Mouse (Mus musculus): Measurements from ENCODE around the gene Mrpl12. TPM values are rescaled to one million over a fixed set of nuclear protein-coding genes. Genes with fewer than 3 reads are reported as not detected.

Mrpl12 gene
- polyA plus RNA-seq, 1 experiment from 2014 or later = 113 TPM

DNA sequence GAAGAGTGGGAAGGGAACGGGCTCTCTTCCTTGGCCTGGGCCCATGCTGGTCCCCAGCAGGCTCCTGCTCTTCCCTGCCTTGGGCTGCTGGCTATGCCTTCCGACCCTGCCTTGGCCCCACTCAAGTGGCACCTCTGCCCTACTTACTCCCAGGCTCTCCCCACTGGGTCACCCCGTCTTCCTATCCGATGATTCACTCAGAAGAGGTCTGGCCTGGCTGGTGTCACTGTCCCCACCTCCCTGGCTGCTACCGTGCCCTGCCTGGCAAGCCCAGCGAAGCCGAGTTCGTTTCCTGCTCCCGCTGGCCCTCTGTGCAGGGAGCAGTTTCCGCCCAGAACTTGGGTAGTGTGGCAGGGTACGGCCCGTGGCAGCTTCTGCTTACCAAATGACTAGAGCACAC is 13.8 kb downstream of the Mrpl12 start:
- Histone ChIP-seq H3K27ac (replicated peaks; ENCODE audit: low read depth, low read length) (no peak overlapping the region), H3K4me2 (ENCODE audit: low read length) (no peak overlapping the region), H3K9me3 (ENCODE audit: control insufficient read depth, low read length) (no peaks in the 10 kb centered on the region), H3K4me1 (ENCODE audit: control insufficient read depth, insufficient read depth, low read length) (peaks cover 3% of the 10 kb centered on the region), H3K27me3 (ENCODE audit: control insufficient read depth, insufficient read depth, low read length) (no peaks in the 10 kb centered on the region), H3K9ac (replicated peaks; ENCODE audit: low read length) (no peak overlapping the region), H3K36me3 (ENCODE audit: control insufficient read depth, insufficient read depth, low read length) (peaks cover 44% of the 10 kb centered on the region), H3K4me3 (replicated peaks; ENCODE audit: low read depth, low read length) (no peak overlapping the region)
- WGBS = 93% methylated on average over 12 of the region's 12 CpGs
- ATAC-seq (ENCODE audit: low FRiP score, low TSS enrichment) (no peak), DNase-seq (no peak)

DNA sequence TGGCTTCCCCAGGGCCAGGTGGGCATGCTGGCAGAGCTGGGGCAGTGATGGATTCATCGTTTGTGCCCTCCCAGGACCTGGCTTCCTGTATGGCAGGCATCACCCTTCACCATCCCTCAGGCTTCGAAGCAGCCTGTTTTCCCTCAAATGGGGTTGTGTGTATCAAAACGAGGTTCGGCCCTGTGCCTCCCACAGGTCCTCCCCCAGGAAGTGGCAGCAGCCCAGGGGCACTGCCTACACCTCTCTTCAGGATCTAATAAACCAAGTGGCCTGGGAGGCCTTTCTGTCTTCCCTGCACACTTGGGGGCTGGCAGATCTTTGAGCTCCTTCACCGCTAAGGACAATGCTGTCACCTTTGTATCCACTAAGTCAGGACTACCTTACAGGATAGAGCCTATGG is 14.5 kb downstream of the Mrpl12 start:
- no peak overlapping the region for H3K9ac ChIP-seq (replicated peaks; ENCODE audit: low read length)
- ATAC-seq (ENCODE audit: low FRiP score, low TSS enrichment) (no peak), DNase-seq (no peak)
- H3K4me2 ChIP-seq (ENCODE audit: low read length) = no peak overlapping the region
- no peak overlapping the region for H3K4me3 ChIP-seq (replicated peaks; ENCODE audit: low read depth, low read length)
- H3K4me1 ChIP-seq (ENCODE audit: control insufficient read depth, insufficient read depth, low read length) = no peaks in the 10 kb centered on the region
- no peaks in the 10 kb centered on the region for H3K27me3 ChIP-seq (ENCODE audit: control insufficient read depth, insufficient read depth, low read length)
- WGBS = 95% methylated on average over 5 of the region's 5 CpGs
- no peak overlapping the region for H3K27ac ChIP-seq (replicated peaks; ENCODE audit: low read depth, low read length)
- H3K36me3 ChIP-seq (ENCODE audit: control insufficient read depth, insufficient read depth, low read length) = peaks cover 44% of the 10 kb centered on the region
- H3K9me3 ChIP-seq (ENCODE audit: control insufficient read depth, low read length) = no peaks in the 10 kb centered on the region

- 82% methylated on average over 6 of the region's 6 CpGs for WGBS
- Histone ChIP-seq H3K36me3 (ENCODE audit: control insufficient read depth, insufficient read depth, low read length) (peaks cover 38% of the 10 kb centered on the region), H3K4me1 (ENCODE audit: control insufficient read depth, insufficient read depth, low read length) (no peaks in the 10 kb centered on the region), H3K4me3 (replicated peaks; ENCODE audit: low read depth, low read length) (no peak overlapping the region), H3K9me3 (ENCODE audit: control insufficient read depth, low read length) (no peaks in the 10 kb centered on the region), H3K27ac (replicated peaks; ENCODE audit: low read depth, low read length) (no peak overlapping the region), H3K27me3 (ENCODE audit: control insufficient read depth, insufficient read depth, low read length) (no peaks in the 10 kb centered on the region), H3K9ac (replicated peaks; ENCODE audit: low read length) (no peak overlapping the region), H3K4me2 (ENCODE audit: low read length) (no peak overlapping the region)
- DNase-seq (no peak), ATAC-seq (ENCODE audit: low FRiP score, low TSS enrichment) (no peak)
These were observed 15.5 kb downstream of the Mrpl12 start for GRCm38 (mm10) chr11:120499894-120500293.

- DNase-seq = no peak
- Histone ChIP-seq H3K9me3 (ENCODE audit: control insufficient read depth, low read length) (no peaks in the 10 kb centered on the region), H3K4me1 (ENCODE audit: control insufficient read depth, insufficient read depth, low read length) (no peaks in the 10 kb centered on the region), H3K4me3 (replicated peaks; ENCODE audit: low read depth, low read length) (no peak overlapping the region), H3K27ac (replicated peaks; ENCODE audit: low read depth, low read length) (no peak overlapping the region), H3K36me3 (ENCODE audit: control insufficient read depth, insufficient read depth, low read length) (peaks cover 33% of the 10 kb centered on the region), H3K9ac (replicated peaks; ENCODE audit: low read length) (no peak overlapping the region), H3K27me3 (ENCODE audit: control insufficient read depth, insufficient read depth, low read length) (no peaks in the 10 kb centered on the region), H3K4me2 (ENCODE audit: low read length) (no peak overlapping the region)
- no peak for ATAC-seq (ENCODE audit: low FRiP score, low TSS enrichment)
- 25% methylated on average over 3 of the region's 3 CpGs for WGBS
These were observed 15.9 kb downstream of the Mrpl12 start for GRCm38 (mm10) chr11:120500357-120500756.

DNA sequence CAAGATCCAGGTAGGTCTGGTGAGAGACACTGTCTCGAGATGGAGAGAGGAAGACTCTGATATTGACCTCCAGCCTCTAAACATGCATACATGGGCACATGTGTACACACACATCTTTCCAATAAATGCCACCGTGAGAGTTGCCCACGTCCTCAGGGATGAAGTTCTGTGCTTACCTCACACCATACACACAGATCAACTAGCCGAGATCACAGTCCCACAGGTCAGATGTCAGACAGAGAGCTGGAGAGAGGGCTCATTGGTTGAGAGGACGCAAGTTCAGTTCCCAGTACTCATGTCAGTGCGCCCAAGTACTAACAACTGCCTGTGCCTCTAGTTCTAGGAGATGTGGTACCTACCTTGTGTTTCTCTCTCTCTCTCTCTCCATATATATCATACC is 16.6 kb downstream of the Mrpl12 start:
- Histone ChIP-seq H3K9ac (replicated peaks; ENCODE audit: low read length) (no peak overlapping the region), H3K36me3 (ENCODE audit: control insufficient read depth, insufficient read depth, low read length) (peaks cover 28% of the 10 kb centered on the region; the same call in 1 of the 2 replicates), H3K9me3 (ENCODE audit: control insufficient read depth, low read length) (no peaks in the 10 kb centered on the region), H3K4me1 (ENCODE audit: control insufficient read depth, insufficient read depth, low read length) (no peaks in the 10 kb centered on the region), H3K27ac (replicated peaks; ENCODE audit: low read depth, low read length) (no peak overlapping the region), H3K4me3 (replicated peaks; ENCODE audit: low read depth, low read length) (no peak overlapping the region), H3K4me2 (ENCODE audit: low read length) (no peak overlapping the region), H3K27me3 (ENCODE audit: control insufficient read depth, insufficient read depth, low read length) (no peaks in the 10 kb centered on the region)
- 69% methylated on average over 6 of the region's 6 CpGs for WGBS
- DNase-seq (no peak), ATAC-seq (ENCODE audit: low FRiP score, low TSS enrichment) (no peak)

DNA sequence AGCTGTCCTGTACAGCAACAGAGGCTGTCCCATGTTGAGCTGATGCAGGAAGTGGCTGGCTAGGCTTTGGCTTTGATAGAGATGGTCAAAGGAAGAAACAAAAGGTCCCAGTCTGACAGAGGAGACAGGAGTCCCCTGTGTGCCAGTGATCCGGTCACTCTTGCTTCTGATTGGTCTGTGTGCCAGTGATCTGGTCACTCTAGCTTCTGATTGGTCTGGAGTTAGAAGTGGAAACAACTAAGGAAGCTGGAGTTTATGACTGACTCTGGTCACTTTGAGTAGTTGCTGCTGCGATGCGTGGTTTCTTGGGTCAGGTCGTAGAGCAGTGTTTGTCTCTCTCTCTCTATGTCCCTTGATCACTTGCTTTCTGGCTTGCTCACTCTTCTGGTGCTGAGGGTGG is 17.3 kb downstream of the Mrpl12 start:
- Histone ChIP-seq H3K4me3 (replicated peaks; ENCODE audit: low read depth, low read length) (no peak overlapping the region), H3K9me3 (ENCODE audit: control insufficient read depth, low read length) (no peaks in the 10 kb centered on the region), H3K9ac (replicated peaks; ENCODE audit: low read length) (no peak overlapping the region), H3K4me2 (ENCODE audit: low read length) (no peak overlapping the region), H3K27me3 (ENCODE audit: control insufficient read depth, insufficient read depth, low read length) (no peaks in the 10 kb centered on the region), H3K27ac (replicated peaks; ENCODE audit: low read depth, low read length) (no peak overlapping the region), H3K36me3 (ENCODE audit: control insufficient read depth, insufficient read depth, low read length) (peaks cover 22% of the 10 kb centered on the region; the same call in 1 of the 2 replicates), H3K4me1 (ENCODE audit: control insufficient read depth, insufficient read depth, low read length) (no peaks in the 10 kb centered on the region)
- DNase-seq (no peak), ATAC-seq (ENCODE audit: low FRiP score, low TSS enrichment) (no peak)
- WGBS = 89% methylated on average over 4 of the region's 4 CpGs

DNA sequence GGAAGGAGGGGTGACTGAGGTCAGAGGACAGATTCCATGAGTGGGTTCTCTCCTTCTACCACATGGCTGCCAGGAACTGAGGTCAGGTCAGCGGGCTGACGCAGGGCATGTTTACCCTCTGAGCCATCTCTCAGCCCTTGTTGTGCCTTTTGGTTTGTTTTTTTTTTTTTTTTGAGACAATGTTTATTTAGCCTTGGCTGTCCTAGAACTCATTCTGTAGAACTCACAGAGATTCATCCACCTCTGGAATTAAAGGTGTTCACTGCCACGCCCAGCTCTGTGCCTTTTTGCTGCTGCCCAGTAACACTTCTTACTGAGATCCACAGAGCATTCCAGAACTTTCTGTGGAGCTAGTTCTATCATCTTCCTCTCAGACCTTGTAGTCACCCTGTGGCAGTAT is 21.2 kb downstream of the Mrpl12 start:
- ATAC-seq (ENCODE audit: low FRiP score, low TSS enrichment) (no peak), DNase-seq (no peak)
- 0 out of 2 replicates have a peak, but pooled peaks cover 4% of the 10 kb centered on the region for H3K4me1 ChIP-seq (ENCODE audit: control insufficient read depth, insufficient read depth, low read length)
- H3K4me3 ChIP-seq (replicated peaks; ENCODE audit: low read depth, low read length) = no peak overlapping the region
- H3K9ac ChIP-seq (replicated peaks; ENCODE audit: low read length) = no peak overlapping the region
- H3K27ac ChIP-seq (replicated peaks; ENCODE audit: low read depth, low read length) = no peak overlapping the region
- H3K36me3 ChIP-seq (ENCODE audit: control insufficient read depth, insufficient read depth, low read length) = no peaks in the 10 kb centered on the region
- H3K9me3 ChIP-seq (ENCODE audit: control insufficient read depth, low read length) = no peaks in the 10 kb centered on the region
- H3K27me3 ChIP-seq (ENCODE audit: control insufficient read depth, insufficient read depth, low read length) = no peaks in the 10 kb centered on the region
- 93% methylated on average over 3 of the region's 3 CpGs for WGBS
- no peak overlapping the region for H3K4me2 ChIP-seq (ENCODE audit: low read length)

GRCm38 (mm10) chr11:120506899-120507298 is 22.5 kb downstream of the Mrpl12 start:
- Histone ChIP-seq H3K4me3 (replicated peaks; ENCODE audit: low read depth, low read length) (no peak overlapping the region), H3K4me1 (ENCODE audit: control insufficient read depth, insufficient read depth, low read length) (peaks cover 6% of the 10 kb centered on the region; the same call in 1 of the 2 replicates), H3K9ac (replicated peaks; ENCODE audit: low read length) (no peak overlapping the region), H3K4me2 (ENCODE audit: low read length) (no peak overlapping the region), H3K27me3 (ENCODE audit: control insufficient read depth, insufficient read depth, low read length) (no peaks in the 10 kb centered on the region), H3K36me3 (ENCODE audit: control insufficient read depth, insufficient read depth, low read length) (no peaks in the 10 kb centered on the region), H3K9me3 (ENCODE audit: control insufficient read depth, low read length) (no peaks in the 10 kb centered on the region), H3K27ac (replicated peaks; ENCODE audit: low read depth, low read length) (no peak overlapping the region)
- WGBS = 62% methylated on average over 4 of the region's 4 CpGs
- DNase-seq = no peak
- ATAC-seq (ENCODE audit: low FRiP score, low TSS enrichment) = no peak

GRCm38 (mm10) chr11:120507611-120508289 is 23.3 kb downstream of the Mrpl12 start:
- H3K9me3 ChIP-seq (ENCODE audit: control insufficient read depth, low read length) = no peaks in the 10 kb centered on the region
- H3K4me1 ChIP-seq (ENCODE audit: control insufficient read depth, insufficient read depth, low read length) = peaks cover 6% of the 10 kb centered on the region; the same call in 1 of the 2 replicates
- WGBS = 86% methylated on average over 13 of the region's 13 CpGs
- H3K4me3 ChIP-seq (replicated peaks; ENCODE audit: low read depth, low read length) = no peak overlapping the region
- H3K36me3 ChIP-seq (ENCODE audit: control insufficient read depth, insufficient read depth, low read length) = no peaks in the 10 kb centered on the region
- no peaks in the 10 kb centered on the region for H3K27me3 ChIP-seq (ENCODE audit: control insufficient read depth, insufficient read depth, low read length)
- H3K9ac ChIP-seq (replicated peaks; ENCODE audit: low read length) = no peak overlapping the region
- H3K4me2 ChIP-seq (ENCODE audit: low read length) = no peak overlapping the region
- H3K27ac ChIP-seq (replicated peaks; ENCODE audit: low read depth, low read length) = no peak overlapping the region
- ATAC-seq (ENCODE audit: low FRiP score, low TSS enrichment) (no peak), DNase-seq (no peak)

Data from midbrain, embryonic 14.5 days (tissue).